Mouse (Mus musculus): Measurements from ENCODE around the gene Wwc2. TPM values are rescaled to one million over a fixed set of nuclear protein-coding genes. Genes with fewer than 3 reads are reported as not detected.

Gene Wwc2
- total and polyA plus RNA-seq, 2 experiments from 2014 or later = 5.3 to 11.2 TPM

DNA sequence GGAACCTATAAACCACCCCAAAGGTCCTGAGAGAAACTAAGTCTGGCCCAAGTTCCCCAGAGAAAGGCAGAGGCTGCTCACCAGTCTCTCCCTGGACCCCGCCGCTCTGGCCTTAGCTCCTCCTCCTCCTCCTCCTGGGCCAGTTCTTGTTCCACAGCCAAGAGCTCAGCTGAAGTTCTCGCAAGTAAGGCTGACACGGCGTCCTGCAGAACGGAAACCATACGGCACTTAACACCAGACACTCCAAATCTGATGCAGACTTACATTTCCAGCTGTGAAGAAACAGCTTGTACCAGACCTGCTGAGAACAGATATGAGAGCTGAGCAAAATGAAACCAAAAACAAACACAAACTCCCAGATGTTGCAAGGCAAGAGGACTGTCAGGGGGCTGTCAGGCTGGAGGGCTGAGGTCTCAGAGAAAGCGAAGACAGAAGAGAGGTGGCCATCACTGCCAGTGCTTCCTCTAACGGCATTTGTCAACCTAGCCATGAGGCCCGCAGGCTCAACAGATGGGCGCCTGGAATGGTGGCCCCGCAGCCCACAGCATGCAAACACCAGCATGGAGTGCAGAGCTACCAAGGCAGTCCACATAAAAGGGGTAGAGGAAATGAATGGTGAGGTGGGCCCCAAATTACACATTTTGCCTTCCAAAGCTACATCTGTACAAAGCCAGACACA is 138.8 kb downstream of the Wwc2 start:
- Histone ChIP-seq H3K9ac (replicated peaks; ENCODE audit: low read length) (no peak overlapping the region), H3K27ac (peak overlapping the region; percentile 33; the same call in 1 of the 2 replicates), H3K4me1 (ENCODE audit: insufficient read depth, low read length) (no peaks in the 10 kb centered on the region), H3K36me3 (ENCODE audit: insufficient read depth, low read length) (no peaks in the 10 kb centered on the region), H3K9me3 (ENCODE audit: low read length) (no peaks in the 10 kb centered on the region), H3K4me2 (ENCODE audit: low read depth, low read length) (peak overlapping the region; percentile 30), H3K27me3 (ENCODE audit: insufficient read depth, low read length) (no peaks in the 10 kb centered on the region), H3K4me3 (ENCODE audit: low read length) (no peak overlapping the region)
- no peak for ATAC-seq
- peak; percentile 28 for DNase-seq (ENCODE audit: low spot score)
- no peak for TF ChIP-seq CTCF (IDR thresholded peaks at IDR 0.05; ENCODE audit: low read depth)
- WGBS = 56% methylated on average over 12 of the region's 12 CpGs

DNA sequence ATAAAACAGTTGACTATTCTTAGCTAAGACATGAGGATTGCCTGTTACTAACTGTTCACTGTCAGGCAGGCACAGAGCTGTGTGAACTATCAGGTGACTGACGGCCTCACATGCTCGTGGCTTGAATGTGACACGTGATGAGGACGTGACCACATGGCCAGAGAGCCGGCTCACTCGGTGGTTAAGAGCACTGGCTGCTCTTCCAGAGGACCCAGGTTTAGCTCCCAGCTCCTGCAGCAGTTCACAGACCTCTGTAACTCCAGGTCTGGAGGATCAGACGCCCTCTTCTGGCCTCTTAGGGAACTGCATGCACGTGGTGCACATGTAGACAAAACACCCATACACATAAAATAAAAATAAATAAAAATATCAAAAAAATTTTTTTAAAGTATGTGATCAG is 140.9 kb downstream of the Wwc2 start:
- Histone ChIP-seq H3K9me3 (ENCODE audit: low read length) (no peaks in the 10 kb centered on the region), H3K9ac (replicated peaks; ENCODE audit: low read length) (no peak overlapping the region)

DNA sequence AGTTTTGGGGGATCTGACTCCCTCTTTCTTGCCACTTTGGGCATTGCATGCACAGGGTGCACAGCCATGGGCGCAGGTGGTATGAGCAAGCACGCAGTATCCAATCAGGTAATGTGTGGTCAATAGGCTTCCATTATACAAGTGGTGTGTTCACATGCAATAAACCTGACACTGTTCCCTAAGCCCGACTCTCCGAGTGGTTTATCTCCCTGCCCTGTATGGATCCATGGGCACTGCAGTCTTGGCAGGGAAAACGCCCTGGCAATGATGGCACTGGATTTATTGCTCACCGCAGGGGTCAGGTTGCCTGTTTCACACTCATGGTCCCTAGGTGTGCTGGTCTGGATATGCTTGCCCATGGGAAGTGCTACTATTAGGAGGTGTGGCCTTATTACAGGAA is 142.8 kb downstream of the Wwc2 start:
- H3K9me3 ChIP-seq (ENCODE audit: low read length) = no peaks in the 10 kb centered on the region
- TF ChIP-seq CTCF (IDR thresholded peaks at IDR 0.05; ENCODE audit: low read depth) = no peak
- WGBS = 89% methylated on average over 6 of the region's 6 CpGs
- no peaks in the 10 kb centered on the region for H3K27me3 ChIP-seq (ENCODE audit: insufficient read depth, low read length)
- no peak overlapping the region for H3K4me3 ChIP-seq (ENCODE audit: low read length)
- H3K27ac ChIP-seq = no peak overlapping the region
- no peaks in the 10 kb centered on the region for H3K4me1 ChIP-seq (ENCODE audit: insufficient read depth, low read length)
- no peak overlapping the region for H3K9ac ChIP-seq (replicated peaks; ENCODE audit: low read length)
- ATAC-seq (no peak), DNase-seq (ENCODE audit: low spot score) (no peak)
- H3K36me3 ChIP-seq (ENCODE audit: insufficient read depth, low read length) = no peaks in the 10 kb centered on the region
- no peak overlapping the region for H3K4me2 ChIP-seq (ENCODE audit: low read depth, low read length)

More for the DNA sequence above, 140.9 kb downstream of the Wwc2 start:
- ATAC-seq (no peak), DNase-seq (ENCODE audit: low spot score) (no peak)
- no peak overlapping the region for H3K27ac ChIP-seq
- WGBS = 81% methylated on average over 8 of the region's 8 CpGs
- H3K4me2 ChIP-seq (ENCODE audit: low read depth, low read length) = no peak overlapping the region
- no peaks in the 10 kb centered on the region for H3K27me3 ChIP-seq (ENCODE audit: insufficient read depth, low read length)
- peak; percentile 48; the same call in 1 of the 2 replicates for TF ChIP-seq CTCF (IDR thresholded peaks at IDR 0.05; ENCODE audit: low read depth)
- no peak overlapping the region for H3K4me3 ChIP-seq (ENCODE audit: low read length)
- H3K4me1 ChIP-seq (ENCODE audit: insufficient read depth, low read length) = no peaks in the 10 kb centered on the region
- no peaks in the 10 kb centered on the region for H3K36me3 ChIP-seq (ENCODE audit: insufficient read depth, low read length)

DNA sequence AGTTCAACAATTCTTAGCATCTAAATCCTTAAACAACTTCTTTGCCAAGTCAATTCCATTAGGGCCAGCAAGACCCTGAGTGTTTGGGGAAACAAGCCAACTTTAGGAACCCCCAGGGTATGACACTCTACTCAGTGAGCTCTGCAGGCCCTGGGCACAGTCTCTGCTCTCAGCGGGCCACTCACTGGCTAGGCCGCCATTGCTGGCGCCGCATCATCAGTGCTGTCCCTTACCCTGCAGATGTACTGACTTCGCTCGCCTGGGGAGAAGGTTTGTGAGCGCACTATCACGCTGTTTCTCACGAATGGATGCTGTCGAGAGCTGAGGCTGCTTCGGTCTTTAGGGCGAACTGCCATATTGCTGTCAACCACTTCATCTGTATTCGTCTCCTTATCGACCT is 143.6 kb downstream of the Wwc2 start:
- 68% methylated on average over 14 of the region's 14 CpGs for WGBS
- H3K4me3 ChIP-seq (ENCODE audit: low read length) = no peak overlapping the region
- no peak for TF ChIP-seq CTCF (IDR thresholded peaks at IDR 0.05; ENCODE audit: low read depth)
- ATAC-seq = no peak
- H3K27ac ChIP-seq = no peak overlapping the region
- no peaks in the 10 kb centered on the region for H3K9me3 ChIP-seq (ENCODE audit: low read length)
- no peak overlapping the region for H3K4me2 ChIP-seq (ENCODE audit: low read depth, low read length)
- DNase-seq (ENCODE audit: low spot score) = no peak
- H3K9ac ChIP-seq (replicated peaks; ENCODE audit: low read length) = no peak overlapping the region
- H3K4me1 ChIP-seq (ENCODE audit: insufficient read depth, low read length) = no peaks in the 10 kb centered on the region
- H3K36me3 ChIP-seq (ENCODE audit: insufficient read depth, low read length) = no peaks in the 10 kb centered on the region
- no peaks in the 10 kb centered on the region for H3K27me3 ChIP-seq (ENCODE audit: insufficient read depth, low read length)

DNA sequence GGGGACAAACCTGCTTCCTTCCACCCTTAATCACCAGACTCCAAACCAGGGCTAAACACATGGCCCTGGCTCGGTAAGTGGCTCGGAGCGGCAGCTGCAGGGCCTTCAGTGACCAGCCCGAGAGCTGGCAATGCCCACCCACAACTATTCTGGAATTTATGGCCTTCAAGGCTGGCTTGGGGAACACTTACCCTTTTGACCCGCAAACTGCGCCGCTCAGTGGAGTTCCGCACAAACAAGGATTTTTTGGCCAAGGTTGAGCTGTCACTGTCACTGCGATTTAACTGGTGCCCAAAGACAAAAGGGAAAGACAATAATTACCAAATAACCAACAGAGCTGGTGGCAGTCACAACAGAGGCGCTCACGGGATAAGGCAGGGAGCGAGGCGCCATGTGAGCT is 144.8 kb downstream of the Wwc2 start:
- no peak overlapping the region for H3K4me2 ChIP-seq (ENCODE audit: low read depth, low read length)
- no peak overlapping the region for H3K27ac ChIP-seq
- ATAC-seq (no peak), DNase-seq (ENCODE audit: low spot score) (peak; percentile 19)
- H3K9me3 ChIP-seq (ENCODE audit: low read length) = no peaks in the 10 kb centered on the region
- no peak for TF ChIP-seq CTCF (IDR thresholded peaks at IDR 0.05; ENCODE audit: low read depth)
- H3K36me3 ChIP-seq (ENCODE audit: insufficient read depth, low read length) = no peaks in the 10 kb centered on the region
- H3K4me3 ChIP-seq (ENCODE audit: low read length) = no peak overlapping the region
- no peaks in the 10 kb centered on the region for H3K27me3 ChIP-seq (ENCODE audit: insufficient read depth, low read length)
- no peak overlapping the region for H3K9ac ChIP-seq (replicated peaks; ENCODE audit: low read length)
- H3K4me1 ChIP-seq (ENCODE audit: insufficient read depth, low read length) = no peaks in the 10 kb centered on the region
- 53% methylated on average over 13 of the region's 13 CpGs for WGBS

DNA sequence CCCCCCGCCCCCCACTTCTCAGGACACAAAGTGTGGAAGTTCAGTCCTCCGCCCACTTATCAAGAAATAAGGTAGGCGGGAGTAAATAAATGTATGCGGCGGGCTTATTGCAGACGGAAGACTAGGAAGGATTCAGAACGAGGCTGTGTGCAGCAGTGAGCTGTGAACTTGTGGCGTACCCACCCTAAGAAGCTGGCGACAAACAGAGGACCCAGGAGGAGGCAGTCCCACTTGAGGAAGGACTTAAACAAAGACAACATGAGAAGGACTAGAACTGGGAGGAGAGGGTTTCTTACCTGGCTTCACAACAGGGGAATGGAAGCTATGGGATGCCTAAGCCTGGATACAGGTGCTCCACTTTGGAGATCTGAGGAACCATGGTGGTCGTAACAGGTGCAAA is 147.1 kb downstream of the Wwc2 start:
- no peaks in the 10 kb centered on the region for H3K4me1 ChIP-seq (ENCODE audit: insufficient read depth, low read length)
- ATAC-seq (no peak), DNase-seq (ENCODE audit: low spot score) (no peak)
- no peaks in the 10 kb centered on the region for H3K9me3 ChIP-seq (ENCODE audit: low read length)
- H3K36me3 ChIP-seq (ENCODE audit: insufficient read depth, low read length) = 0 out of 2 replicates have a peak, but pooled peaks cover 5% of the 10 kb centered on the region
- H3K4me2 ChIP-seq (ENCODE audit: low read depth, low read length) = no peak overlapping the region
- H3K27ac ChIP-seq = no peak overlapping the region
- no peak overlapping the region for H3K9ac ChIP-seq (replicated peaks; ENCODE audit: low read length)
- 95% methylated on average over 10 of the region's 10 CpGs for WGBS
- no peaks in the 10 kb centered on the region for H3K27me3 ChIP-seq (ENCODE audit: insufficient read depth, low read length)
- no peak for TF ChIP-seq CTCF (IDR thresholded peaks at IDR 0.05; ENCODE audit: low read depth)
- no peak overlapping the region for H3K4me3 ChIP-seq (ENCODE audit: low read length)

DNA sequence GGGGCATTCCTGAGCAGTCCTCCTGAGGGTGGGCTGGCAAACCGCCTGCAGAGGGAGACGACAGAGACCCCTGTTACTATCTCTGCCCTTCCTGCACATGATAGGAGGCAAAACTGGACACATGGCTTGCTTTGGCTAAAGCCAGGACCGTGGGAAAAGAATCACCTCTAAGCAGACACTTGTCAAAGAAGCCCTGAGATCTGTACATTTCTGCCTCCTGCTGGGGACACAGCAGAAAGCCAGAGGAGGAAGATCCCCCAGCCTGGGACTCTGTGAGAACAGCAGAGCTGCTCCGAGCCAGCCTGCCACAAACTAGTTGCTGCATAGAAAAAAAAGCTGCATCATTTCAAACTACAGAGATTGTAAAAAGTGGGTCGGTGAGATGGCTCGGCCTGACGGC is 147.7 kb downstream of the Wwc2 start:
- DNase-seq (ENCODE audit: low spot score) (peak; percentile 23), ATAC-seq (no peak; the same call in 1 of the 2 replicates)
- TF ChIP-seq CTCF (IDR thresholded peaks at IDR 0.05; ENCODE audit: low read depth) = no peak
- Histone ChIP-seq H3K9ac (replicated peaks; ENCODE audit: low read length) (no peak overlapping the region), H3K36me3 (ENCODE audit: insufficient read depth, low read length) (0 out of 2 replicates have a peak, but pooled peaks cover 5% of the 10 kb centered on the region), H3K4me2 (ENCODE audit: low read depth, low read length) (no peak overlapping the region), H3K27me3 (ENCODE audit: insufficient read depth, low read length) (no peaks in the 10 kb centered on the region), H3K4me3 (ENCODE audit: low read length) (no peak overlapping the region), H3K9me3 (ENCODE audit: low read length) (no peaks in the 10 kb centered on the region), H3K4me1 (ENCODE audit: insufficient read depth, low read length) (no peaks in the 10 kb centered on the region), H3K27ac (no peak overlapping the region)
- 79% methylated on average over 7 of the region's 7 CpGs for WGBS

Measured in hindbrain, postnatal 0 days (tissue).